15 mouse cellular contexts compared by ENCODE assay signal in genomic region chr5:52052072-52052465, GRCm38 (mm10).
DNase-seq lines count a peak whose midpoint lies in the region; ATAC-seq and TF ChIP-seq lines count a peak whose summit lies in the region.
"Had no signal": no experiment of that assay in that cellular context is flagged by ENCODE, and none has a peak within 500 bp of the region (broad histone marks: within the 10 kb centered on the region; RNA-seq: fewer than 3 reads in every experiment).

No protein-coding gene starts in this region.

- no peaks in the 10 kb centered on the region for H3K36me3 ChIP-seq in heart, embryonic 10.5 days
- H3K36me3 ChIP-seq in heart, adult 2 months (ENCODE audit: control insufficient read depth, insufficient read depth, low read length): no peaks in the 10 kb centered on the region
- no peaks in the 10 kb centered on the region for H3K36me3 ChIP-seq in hindbrain, embryonic 13.5 days
- H3K36me3 ChIP-seq in hindbrain, embryonic 10.5 days: no peaks in the 10 kb centered on the region
- H3K36me3 ChIP-seq in midbrain, embryonic 15.5 days (replicated peaks): no peaks in the 10 kb centered on the region
- no peaks in the 10 kb centered on the region for H3K36me3 ChIP-seq in midbrain, embryonic 10.5 days
- H3K36me3 ChIP-seq: limb, embryonic 10.5 days; liver, embryonic 12.5 days had no signal

- H3K9me3 ChIP-seq in heart, embryonic 10.5 days: no peaks in the 10 kb centered on the region
- H3K9me3 ChIP-seq in hindbrain, embryonic 13.5 days: no peaks in the 10 kb centered on the region
- H3K9me3 ChIP-seq in hindbrain, embryonic 10.5 days: no peaks in the 10 kb centered on the region
- H3K9me3 ChIP-seq in midbrain, embryonic 15.5 days: no peaks in the 10 kb centered on the region
- no peaks in the 10 kb centered on the region for H3K9me3 ChIP-seq in midbrain, embryonic 10.5 days (replicated peaks)
- H3K9me3 ChIP-seq: limb, embryonic 10.5 days; liver, embryonic 12.5 days had no signal

- H3K27me3 ChIP-seq in heart, embryonic 10.5 days (ENCODE audit: insufficient read depth, poor library complexity, severe bottlenecking): no peaks in the 10 kb centered on the region
- no peaks in the 10 kb centered on the region for H3K27me3 ChIP-seq in heart, adult 2 months (ENCODE audit: control insufficient read depth, insufficient read depth, low read length)
- H3K27me3 ChIP-seq in hindbrain, embryonic 13.5 days: no peaks in the 10 kb centered on the region
- no peaks in the 10 kb centered on the region for H3K27me3 ChIP-seq in hindbrain, embryonic 10.5 days (ENCODE audit: insufficient read depth, poor library complexity, severe bottlenecking)
- no peaks in the 10 kb centered on the region for H3K27me3 ChIP-seq in midbrain, embryonic 15.5 days (replicated peaks)
- H3K27me3 ChIP-seq in midbrain, embryonic 10.5 days (ENCODE audit: low read depth, poor library complexity, severe bottlenecking): no peaks in the 10 kb centered on the region
- H3K27me3 ChIP-seq: liver, embryonic 12.5 days; megakaryocyte, embryonic 14.5 days; Patski had no signal

- ATAC-seq in hindbrain, embryonic 13.5 days (ENCODE audit: low FRiP score): no peak
- peak; percentile 28; the same call in 1 of the 2 replicates for ATAC-seq in midbrain, embryonic 15.5 days (replicated peaks)
- ATAC-seq: liver, embryonic 12.5 days had no signal

- intact Hi-C loops in heart, adult 2 months (cut with DNase I): no loop called here

- H3K79me2 ChIP-seq in heart, adult 2 months (replicated peaks; ENCODE audit: control insufficient read depth, insufficient read depth, low read length): no peaks in the 10 kb centered on the region

- no peak overlapping the region for H3K4me2 ChIP-seq in hindbrain, embryonic 13.5 days
- H3K4me2 ChIP-seq in midbrain, embryonic 15.5 days: no peak overlapping the region
- H3K4me2 ChIP-seq: liver, embryonic 12.5 days had no signal

- TF ChIP-seq POLR2A in heart, adult 2 months (IDR thresholded peaks at IDR 0.05; ENCODE audit: insufficient read depth, low read depth, low read length): no peak

- H3K4me1 ChIP-seq in heart, embryonic 10.5 days: peaks cover 6% of the 10 kb centered on the region; the same call in 1 of the 2 replicates
- H3K4me1 ChIP-seq in heart, adult 2 months (ENCODE audit: control insufficient read depth, insufficient read depth, low read length): no peaks in the 10 kb centered on the region
- peaks cover 8% of the 10 kb centered on the region for H3K4me1 ChIP-seq in hindbrain, embryonic 13.5 days (replicated peaks)
- H3K4me1 ChIP-seq in hindbrain, embryonic 10.5 days (replicated peaks): no peaks in the 10 kb centered on the region
- H3K4me1 ChIP-seq in midbrain, embryonic 15.5 days: 0 out of 2 replicates have a peak, but pooled peaks cover 7% of the 10 kb centered on the region
- no peaks in the 10 kb centered on the region for H3K4me1 ChIP-seq in midbrain, embryonic 10.5 days
- H3K4me1 ChIP-seq: limb, embryonic 10.5 days; liver, embryonic 12.5 days; megakaryocyte, embryonic 14.5 days had no signal

- 78% methylated on average over 4 of the region's 4 CpGs for WGBS in heart, embryonic 10.5 days
- 74% methylated on average over 4 of the region's 4 CpGs for WGBS in heart, adult 2 months
- WGBS in hindbrain, embryonic 13.5 days: 77% methylated on average over 4 of the region's 4 CpGs
- 80% methylated on average over 4 of the region's 4 CpGs for whole genome bisulfite sequencing in hindbrain, embryonic 10.5 days
- WGBS in midbrain, embryonic 15.5 days: 78% methylated on average over 4 of the region's 4 CpGs
- WGBS in midbrain, embryonic 10.5 days: 84% methylated on average over 4 of the region's 4 CpGs

- no peak for DNase-seq in heart, embryonic 10.5 days (ENCODE audit: low spot score)
- no peak for DNase-seq in heart, adult 2 months
- no peak for DNase-seq in hindbrain, embryonic 10.5 days (ENCODE audit: low spot score)
- DNase-seq in midbrain, embryonic 10.5 days (ENCODE audit: low spot score): no peak
- DNase-seq in adipocyte (ENCODE audit: low spot score): no peak
- DNase-seq: B cell, adult 2 months; gastrocnemius, adult 2 months; kidney, adult 9 months; thymus, postnatal 4 days had no signal

- H3K9ac ChIP-seq in heart, adult 2 months (ENCODE audit: low read depth, low read length): no peak overlapping the region
- H3K9ac ChIP-seq in hindbrain, embryonic 13.5 days: no peak overlapping the region
- H3K9ac ChIP-seq in midbrain, embryonic 15.5 days: no peak overlapping the region
- H3K9ac ChIP-seq: liver, embryonic 12.5 days had no signal

- peak overlapping the region; percentile 31; the same call in 1 of the 2 replicates for H3K27ac ChIP-seq in heart, embryonic 10.5 days
- no peak overlapping the region for H3K27ac ChIP-seq in heart, adult 2 months
- peak overlapping the region; percentile 41; the same call in 1 of the 2 replicates for H3K27ac ChIP-seq in hindbrain, embryonic 13.5 days
- H3K27ac ChIP-seq in hindbrain, embryonic 10.5 days: no peak overlapping the region
- no peak overlapping the region for H3K27ac ChIP-seq in midbrain, embryonic 15.5 days
- no peak overlapping the region for H3K27ac ChIP-seq in midbrain, embryonic 10.5 days (replicated peaks)
- H3K27ac ChIP-seq: gastrocnemius, adult 2 months; limb, embryonic 10.5 days; liver, embryonic 12.5 days had no signal

- TF ChIP-seq EP300 in heart, adult 2 months (IDR thresholded peaks at IDR 0.05; ENCODE audit: insufficient read depth, low read depth, low read length): no peak

- no peak for TF ChIP-seq CTCF in heart, adult 2 months (IDR thresholded peaks at IDR 0.05)

- no peak overlapping the region for H3K4me3 ChIP-seq in heart, embryonic 10.5 days
- no peak overlapping the region for H3K4me3 ChIP-seq in heart, adult 2 months
- H3K4me3 ChIP-seq in hindbrain, embryonic 13.5 days: no peak overlapping the region
- no peak overlapping the region for H3K4me3 ChIP-seq in hindbrain, embryonic 10.5 days
- no peak overlapping the region for H3K4me3 ChIP-seq in midbrain, embryonic 15.5 days
- H3K4me3 ChIP-seq in midbrain, embryonic 10.5 days: no peak overlapping the region
- H3K4me3 ChIP-seq: gastrocnemius, adult 2 months; limb, embryonic 10.5 days; liver, embryonic 12.5 days; megakaryocyte, embryonic 14.5 days had no signal

Comparison
In these comparisons a context has a peak if more than half of its experiments do, and no peak if none do; other contexts are left out.
1. H3K27ac ChIP-seq: peak in heart, embryonic 10.5 days (single experiment) and hindbrain, embryonic 13.5 days (single experiment); none in heart, adult 2 months (single experiment), hindbrain, embryonic 10.5 days (single experiment), midbrain, embryonic 15.5 days (single experiment) and midbrain, embryonic 10.5 days (single experiment).